Mouse (Mus musculus): ENCODE data around the gene Magee1.
"Not testable (repeated sequence)": the region's sequence is repeated elsewhere in the genome, so short reads cannot be mapped to it uniquely, and the experiment has no call there.

Magee1 gene

DNA sequence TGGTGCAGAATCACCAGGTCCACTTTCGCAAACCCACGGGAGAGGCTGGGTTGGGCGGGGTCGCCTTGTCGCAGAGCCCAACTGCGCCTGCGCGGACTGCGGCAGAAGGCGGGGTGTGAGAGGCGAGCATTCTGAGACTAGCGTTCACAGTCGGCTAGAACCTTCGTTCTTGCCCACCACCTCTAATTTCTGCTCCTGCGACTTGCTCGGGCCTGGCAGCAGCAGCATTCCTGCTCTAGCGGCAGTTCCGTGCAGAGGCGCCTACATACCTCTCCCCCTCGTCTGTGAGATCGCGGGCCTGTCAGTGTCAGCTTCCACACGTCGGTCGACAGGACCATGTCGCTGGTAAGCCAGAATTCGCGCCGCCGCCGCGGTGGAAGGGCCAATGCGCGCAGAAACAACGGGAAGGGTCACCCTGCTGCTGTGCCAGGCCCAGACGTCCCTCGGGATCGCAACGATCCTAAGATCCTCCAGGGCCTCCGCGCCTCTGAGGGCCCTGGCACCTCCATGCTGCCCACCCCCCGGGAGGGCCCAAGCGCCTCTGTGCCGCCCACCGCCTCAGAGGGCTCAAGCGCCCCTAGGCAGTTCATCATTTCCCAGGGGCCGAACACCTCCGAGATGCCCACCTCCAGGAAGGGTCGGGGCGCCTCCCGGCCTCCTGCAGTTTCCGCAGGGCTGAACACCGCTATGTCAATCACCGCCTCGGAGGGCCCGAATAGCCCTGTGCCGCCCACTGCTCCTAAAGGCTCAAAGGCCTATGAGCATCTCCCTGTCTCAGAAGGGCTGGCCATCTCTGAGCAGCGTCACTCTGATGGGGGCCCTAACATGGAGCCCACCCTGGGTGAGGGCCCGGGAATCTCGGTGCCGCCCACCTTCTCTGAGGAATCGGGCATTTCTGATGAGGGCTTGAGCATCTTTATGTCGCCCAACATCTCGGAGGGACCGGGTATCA is at the start of gene Magee1:
Gene Magee1, plus strand, starts transcription at position 104 of the 952 bp plus-strand sequence.
- in situ Hi-C loops (cut with MboI; ENCODE audit: low pct_unique_long_range_greater_than_20kb in 1 of 2, low sequenced_read_pairs in 2 of 2, unreplicated experiment in 1 of 2), result loop anchor here in 1 of 2 experiments (25.0 kb wide), 2 partner anchors 667 to 1042 kb away; no protein-coding TSS in a partner anchor

GRCm38 (mm10) chrX:105079151-105079550 is 41.0 kb upstream of the Magee1 start:
- in situ Hi-C loops (cut with MboI; ENCODE audit: low pct_unique_long_range_greater_than_20kb in 1 of 2, low sequenced_read_pairs in 2 of 2, unreplicated experiment in 1 of 2), result loop anchor here in 1 of 2 experiments (25.0 kb wide), 1 partner anchor 933 kb away; the partner anchor contains the start of genes Cox7b and Magt1

DNA sequence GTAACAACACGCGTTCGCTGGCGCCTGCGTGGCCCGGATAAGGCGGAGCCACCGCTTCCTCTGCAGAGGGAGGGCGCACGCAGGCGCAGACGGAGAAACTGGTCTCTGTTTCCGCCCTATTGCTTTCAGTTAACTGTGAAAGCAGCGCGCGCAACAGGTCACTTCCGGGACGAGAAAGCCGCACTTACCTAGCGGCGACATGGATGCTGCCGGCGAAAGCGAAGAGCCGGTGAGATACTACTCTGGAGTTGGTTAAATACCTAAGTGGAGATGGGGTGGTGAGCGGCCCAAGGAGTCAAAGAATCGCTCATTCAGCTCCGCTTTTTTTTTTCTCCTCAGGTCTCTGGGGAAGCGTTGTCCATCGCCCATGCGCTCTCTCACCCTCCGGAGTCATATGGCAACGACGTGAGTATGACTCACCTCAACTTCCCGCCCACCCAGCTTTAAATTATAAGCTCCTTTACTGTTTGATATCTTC is 40.5 kb upstream of the Magee1 start, which contains the start of gene Pbdc1:
Gene Pbdc1, plus strand, starts transcription at position 142 of the 478 bp plus-strand sequence.
- in situ Hi-C loops (cut with MboI; ENCODE audit: low pct_unique_long_range_greater_than_20kb in 1 of 2, low sequenced_read_pairs in 2 of 2, unreplicated experiment in 1 of 2), result loop anchor here in 1 of 2 experiments (25.0 kb wide), 1 partner anchor 933 kb away; the partner anchor contains the start of genes Cox7b and Magt1

GRCm38 (mm10) chrX:105080096-105080495 is 40.1 kb upstream of the Magee1 start:
- in situ Hi-C loops (cut with MboI; ENCODE audit: low pct_unique_long_range_greater_than_20kb in 1 of 2, low sequenced_read_pairs in 2 of 2, unreplicated experiment in 1 of 2), result loop anchor here in 1 of 2 experiments (25.0 kb wide), 1 partner anchor 932 kb away; the partner anchor contains the start of genes Cox7b and Magt1

DNA sequence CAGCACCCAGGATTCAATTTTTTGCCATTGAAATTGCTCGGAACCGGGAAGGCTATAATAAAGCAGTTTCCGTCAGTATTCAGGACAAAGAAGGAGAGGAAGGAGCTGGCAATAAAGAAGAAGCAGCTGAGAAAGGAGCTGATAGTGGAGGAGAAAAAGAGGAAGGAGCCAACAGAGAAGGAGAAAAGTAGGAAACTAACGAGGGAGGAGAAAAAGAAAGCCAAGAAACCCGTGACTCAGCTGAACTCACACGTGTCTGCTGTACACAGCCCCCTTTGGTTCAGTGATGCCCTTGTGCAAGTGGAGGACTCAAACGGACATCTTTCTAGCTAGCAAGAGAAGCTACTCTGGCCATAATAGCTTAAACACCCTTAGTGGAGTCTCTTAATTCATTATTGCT is 37.2 kb upstream of the Magee1 start:
- in situ Hi-C loops (cut with MboI; ENCODE audit: low pct_unique_long_range_greater_than_20kb in 1 of 2, low sequenced_read_pairs in 2 of 2, unreplicated experiment in 1 of 2), result loop anchor here in 1 of 2 experiments (25.0 kb wide), 1 partner anchor 929 kb away; the partner anchor contains the start of genes Cox7b and Magt1

DNA sequence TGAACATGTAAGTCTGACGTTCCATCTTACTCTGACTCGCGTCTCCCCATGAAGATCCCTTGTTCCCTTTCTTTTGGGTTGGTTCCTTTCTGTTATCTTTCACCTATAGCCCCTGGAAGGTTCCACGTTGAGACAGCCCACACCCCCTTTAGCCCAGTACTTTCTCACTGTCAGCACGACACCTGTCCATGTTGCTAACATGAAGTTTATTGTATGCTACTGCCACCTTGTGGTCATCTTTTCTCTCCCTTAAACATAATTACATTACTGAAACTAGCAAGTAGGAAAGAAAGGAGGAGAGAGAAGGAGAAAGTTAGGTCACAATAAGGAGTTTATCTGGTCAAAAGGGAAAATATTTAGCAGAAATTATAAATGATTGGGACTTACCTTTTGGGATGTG is 16.0 kb upstream of the Magee1 start:
- in situ Hi-C loops (cut with MboI; ENCODE audit: low pct_unique_long_range_greater_than_20kb in 1 of 2, low sequenced_read_pairs in 2 of 2, unreplicated experiment in 1 of 2), result loop anchor here in 1 of 2 experiments (25.0 kb wide), 2 partner anchors 683 to 1058 kb away; no protein-coding TSS in a partner anchor

DNA sequence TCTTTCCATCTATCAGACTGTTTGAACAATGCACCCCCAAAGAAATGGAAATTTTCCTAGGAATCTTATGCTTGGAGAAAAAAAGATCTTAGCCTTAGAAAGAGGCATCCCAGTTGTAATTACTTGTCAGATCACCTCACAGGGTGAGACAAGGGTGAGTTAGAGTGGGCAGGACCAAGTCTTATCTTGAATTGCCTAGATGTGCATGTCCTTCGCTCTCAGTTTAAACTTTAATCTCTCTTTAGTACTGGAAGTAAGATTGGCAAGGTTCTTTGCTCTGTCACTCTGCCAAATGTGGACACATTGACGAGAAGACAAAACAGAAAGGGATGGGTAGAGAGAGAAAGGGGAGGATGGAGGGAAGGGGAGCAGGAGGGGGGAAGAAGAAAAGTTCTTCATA is 5.2 kb upstream of the Magee1 start:
- in situ Hi-C loops (cut with MboI; ENCODE audit: low pct_unique_long_range_greater_than_20kb in 1 of 2, low sequenced_read_pairs in 2 of 2, unreplicated experiment in 1 of 2), result loop anchor here in 1 of 2 experiments (25.0 kb wide), 2 partner anchors 672 to 1047 kb away; no protein-coding TSS in a partner anchor

- in situ Hi-C loops (cut with MboI; ENCODE audit: low pct_unique_long_range_greater_than_20kb in 1 of 2, low sequenced_read_pairs in 2 of 2, unreplicated experiment in 1 of 2), result loop anchor here in 1 of 2 experiments (25.0 kb wide), 2 partner anchors 666 to 1041 kb away; no protein-coding TSS in a partner anchor
Measured at GRCm38 (mm10) chrX:105121227-105121865, 1.2 kb downstream of the Magee1 start.

- in situ Hi-C loops (cut with MboI; ENCODE audit: low pct_unique_long_range_greater_than_20kb in 1 of 2, low sequenced_read_pairs in 2 of 2, unreplicated experiment in 1 of 2), result loop anchor here in 1 of 2 experiments (25.0 kb wide), 2 partner anchors 662 to 1037 kb away; no protein-coding TSS in a partner anchor
Measured at GRCm38 (mm10) chrX:105124903-105125302, 4.7 kb downstream of the Magee1 start.

DNA sequence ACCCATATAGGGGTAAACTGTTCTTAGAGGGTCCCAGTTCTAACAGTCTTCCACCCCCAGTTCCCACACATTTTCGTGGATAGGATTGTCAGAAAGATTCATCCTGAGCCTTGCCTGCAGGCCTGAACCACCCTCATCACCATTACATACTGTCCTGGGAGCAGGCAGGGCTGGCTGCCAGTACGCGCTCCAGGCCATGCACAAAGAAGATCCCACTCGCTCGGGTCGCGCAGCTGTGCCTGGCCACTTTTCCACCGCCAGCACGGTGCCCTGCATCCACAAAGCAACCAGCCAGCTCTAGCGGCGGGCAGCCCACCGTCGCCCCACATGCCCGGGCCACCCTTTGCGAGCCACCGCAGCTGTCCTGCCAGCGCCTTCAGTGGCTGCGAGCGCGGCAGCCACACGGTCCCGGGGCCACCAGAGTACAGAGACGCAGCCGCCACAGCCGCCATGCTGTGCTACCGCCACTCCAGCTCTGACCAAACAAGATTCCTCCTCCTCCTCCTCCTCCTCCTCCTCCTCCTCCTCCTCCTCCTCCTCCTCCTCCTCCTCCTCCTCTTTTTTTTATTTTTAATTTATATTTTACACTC is 31.8 kb downstream of the Magee1 start:
- in situ Hi-C loops (cut with MboI; ENCODE audit: low pct_unique_long_range_greater_than_20kb in 1 of 2, low sequenced_read_pairs in 2 of 2, unreplicated experiment in 1 of 2), result no loop called here

DNA sequence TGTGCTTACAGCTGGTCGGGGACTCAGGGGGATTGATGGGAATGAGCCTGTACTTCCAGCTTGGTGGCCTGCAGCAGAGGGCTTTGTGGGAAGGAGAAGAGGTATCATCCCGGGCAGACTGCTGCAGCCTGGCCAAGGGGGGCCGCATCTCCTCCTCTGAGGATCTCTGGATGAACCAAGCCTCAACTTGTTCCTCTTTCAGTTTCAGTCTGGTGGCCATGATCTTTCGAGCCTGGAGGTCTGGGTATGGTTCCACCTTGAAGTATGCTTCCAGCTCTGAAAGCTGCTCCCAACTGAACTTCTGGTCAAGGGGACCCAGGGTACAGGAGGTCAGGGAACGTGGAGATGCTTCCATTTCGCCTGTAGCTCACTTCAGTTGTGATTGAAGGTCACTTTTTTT is 44.8 kb downstream of the Magee1 start:
- in situ Hi-C loops (cut with MboI; ENCODE audit: low pct_unique_long_range_greater_than_20kb in 1 of 2, low sequenced_read_pairs in 2 of 2, unreplicated experiment in 1 of 2), result not testable (repeated sequence)

DNA sequence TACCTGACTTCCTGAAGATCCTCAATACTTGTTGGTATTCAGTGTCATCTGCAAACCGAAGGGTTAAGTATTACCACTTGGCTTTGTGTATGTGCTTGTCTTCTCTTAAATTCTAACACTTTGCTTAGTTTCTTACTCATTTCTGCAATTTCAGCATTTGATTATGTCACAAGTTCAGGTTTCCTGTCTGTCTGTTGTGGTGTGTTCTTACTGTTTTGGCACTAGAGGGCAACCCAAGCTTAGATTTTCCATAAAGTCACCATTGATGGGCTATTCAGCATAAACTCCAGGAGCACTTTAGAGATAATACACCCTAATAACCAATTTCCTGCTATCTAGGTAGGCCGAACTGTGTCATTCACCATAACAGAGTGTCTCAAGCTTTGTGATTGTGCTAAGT is 47.0 kb downstream of the Magee1 start:
- in situ Hi-C loops (cut with MboI; ENCODE audit: low pct_unique_long_range_greater_than_20kb in 1 of 2, low sequenced_read_pairs in 2 of 2, unreplicated experiment in 1 of 2), result no loop called here
